Mouse (Mus musculus): ENCODE data around the gene Gm17267.
"Not testable (repeated sequence)": the region's sequence is repeated elsewhere in the genome, so short reads cannot be mapped to it uniquely, and the experiment has no call there.

Gm17267 gene

GRCm38 (mm10) chrX:126017257-126017656, at the start of gene Gm17267:
Gene Gm17267 (plus strand): TSS chrX:126017557.
- DNase-seq (ENCODE audit: low spot score) = not testable (repeated sequence)
